Mouse (Mus musculus) frontal cortex, postnatal 10 days (tissue): ENCODE data around the gene Ceacam2.
"Not testable (repeated sequence)": the region's sequence is repeated elsewhere in the genome, so short reads cannot be mapped to it uniquely, and the experiment has no call there.

Experiments
- DNase-seq, 2 experiments: peaks; one replicate each; pipeline ENCODE4 v3.0.0; 2022; ENCODE audit warnings: low spot score in 2 of 2, mixed read lengths in 1 of 2

Gene Ceacam2

DNA sequence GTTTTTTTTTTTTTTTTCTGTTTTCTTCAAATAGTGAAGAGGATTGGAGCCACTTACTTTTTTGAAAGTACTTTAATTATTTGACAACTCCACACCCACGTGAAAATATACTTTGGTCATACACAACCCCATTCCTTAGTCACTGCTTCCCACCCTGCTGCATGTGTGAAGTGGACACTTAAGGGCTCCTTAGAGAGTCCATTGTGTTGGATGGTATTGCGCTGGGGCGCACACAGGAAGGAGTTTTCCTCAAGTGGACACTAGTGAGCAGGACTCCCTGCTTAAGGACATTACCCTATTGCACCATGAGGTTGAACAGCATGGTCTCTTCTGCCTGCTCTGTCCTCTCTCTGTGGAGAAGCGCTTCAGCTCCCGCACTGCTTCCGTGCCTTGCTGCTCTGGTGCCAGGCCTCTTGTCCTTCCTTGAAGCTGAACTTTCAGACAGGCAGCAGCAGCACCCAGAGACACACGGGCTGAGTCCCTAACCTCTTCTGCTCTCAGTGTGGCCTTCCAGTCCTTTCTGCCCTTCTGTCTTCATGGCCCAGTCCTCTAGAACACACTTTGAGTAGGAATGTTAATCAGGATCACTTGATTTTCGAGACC, 56.4 kb downstream of the Ceacam2 start:
- DNase-seq = no peak

DNA sequence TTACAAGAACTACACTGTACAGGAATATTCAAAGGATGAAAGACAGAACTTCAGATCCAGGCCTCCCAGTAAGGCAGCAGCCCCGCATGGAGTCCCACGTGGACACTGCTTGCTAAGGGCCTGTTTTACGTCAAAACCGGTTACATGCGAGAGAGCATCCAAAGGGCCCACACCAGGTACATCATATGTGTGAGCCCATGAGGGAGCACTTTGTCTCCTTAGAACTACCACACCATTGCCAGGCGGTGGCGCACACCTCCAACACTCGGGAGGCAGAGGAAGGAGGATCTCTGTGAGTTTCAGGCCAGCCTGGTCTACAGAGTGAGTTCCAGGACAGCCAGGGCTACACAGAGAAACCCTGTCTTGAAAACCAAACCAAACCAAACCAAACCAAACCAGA, 58.9 kb downstream of the Ceacam2 start:
- not testable (repeated sequence) for DNase-seq

DNA sequence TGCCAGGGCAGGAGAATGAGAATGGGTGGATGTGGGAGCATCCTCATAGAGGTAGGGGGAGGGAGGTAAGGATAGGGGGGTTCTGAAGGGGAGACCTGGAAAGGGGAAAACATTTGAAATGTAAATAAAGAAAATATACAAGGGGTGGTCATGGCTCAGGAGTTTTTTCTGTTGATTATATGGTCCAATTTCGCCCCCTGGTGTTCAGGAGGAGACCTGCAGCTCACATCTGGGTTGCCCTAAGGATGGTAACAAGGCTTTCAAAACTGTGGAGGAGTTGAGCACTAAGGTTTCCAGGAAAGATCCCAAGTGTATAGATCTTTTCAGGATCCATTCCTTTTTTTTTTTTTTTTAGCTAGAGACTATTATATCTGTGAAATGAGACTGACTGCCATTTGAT, 60.2 kb downstream of the Ceacam2 start:
- DNase-seq = no peak

DNA sequence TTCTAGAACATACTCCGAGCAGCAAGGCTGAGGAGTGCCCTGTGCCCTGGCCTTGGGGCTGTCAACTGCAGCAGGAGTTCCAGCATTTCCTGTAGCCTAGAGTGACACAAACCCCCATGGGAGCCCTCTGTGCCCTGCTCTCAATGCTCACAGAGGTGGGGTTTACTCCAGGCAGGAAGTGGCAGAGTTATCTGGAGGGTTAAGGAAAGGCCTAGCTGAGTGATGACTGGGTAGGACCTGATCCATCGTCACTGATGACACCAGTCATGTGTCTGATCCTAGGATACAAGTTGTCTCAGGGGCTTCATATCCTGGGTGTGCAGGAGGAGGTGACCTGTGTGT, 61.9 kb downstream of the Ceacam2 start:
- DNase-seq = not testable (repeated sequence)

DNA sequence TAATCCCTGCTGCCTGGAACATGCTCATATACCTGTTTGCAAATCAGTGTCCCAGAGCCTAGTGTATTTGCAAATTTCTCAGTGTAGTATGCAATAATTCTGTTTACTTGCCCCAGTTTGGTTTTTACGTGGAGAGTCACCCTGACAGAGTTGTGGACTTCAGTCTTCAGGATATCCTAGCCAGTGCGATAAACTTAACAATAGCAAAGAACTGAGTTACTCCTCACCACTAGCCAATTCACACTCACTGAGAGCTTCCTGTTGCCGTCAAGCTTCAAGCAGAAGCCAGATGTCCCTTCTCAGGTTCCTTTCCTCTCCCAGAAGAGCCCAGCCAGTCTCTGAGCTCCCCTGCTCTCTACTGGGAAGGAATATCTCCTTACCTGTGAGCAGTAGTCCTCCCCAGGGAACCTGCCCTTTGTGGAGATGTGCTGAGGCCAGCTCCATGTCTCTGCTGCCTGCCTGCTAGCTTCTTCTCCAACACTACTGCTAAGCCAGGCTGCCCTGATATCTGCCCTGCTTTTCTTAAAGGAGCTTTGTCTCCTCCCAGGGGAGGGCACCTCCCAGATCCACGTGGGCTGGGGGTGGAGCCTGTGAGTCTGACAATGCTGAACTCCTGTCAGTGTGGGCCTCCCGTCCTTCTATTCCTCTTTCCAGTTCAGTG, 62.4 kb downstream of the Ceacam2 start, which contains the start of gene Ceacam1:
TSS of gene Ceacam1 (minus strand) at position 513 of the 661 bp plus-strand sequence.
- not testable (repeated sequence) for DNase-seq

DNA sequence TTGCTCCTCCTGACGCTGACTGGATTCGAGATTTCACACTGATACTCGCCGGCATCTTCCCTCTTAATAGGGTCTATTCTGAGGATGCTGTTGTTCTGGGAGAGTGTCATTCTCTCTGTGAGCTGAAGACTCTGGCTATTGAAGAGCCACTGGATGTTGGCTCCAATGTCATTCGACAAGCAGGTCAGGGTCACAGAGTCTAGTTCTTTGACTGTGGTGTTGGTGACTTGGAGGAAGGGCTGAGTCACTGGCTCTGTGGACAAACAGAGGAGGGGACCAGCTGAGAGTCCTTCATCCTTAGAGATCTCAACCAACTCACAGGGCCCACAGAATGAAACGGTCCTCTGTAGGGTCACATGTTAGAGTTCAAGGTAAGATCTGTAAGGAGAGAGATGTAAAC, 67.8 kb downstream of the Ceacam2 start:
- DNase-seq = not testable (repeated sequence)
